Comparison of ENCODE assay signal across 10 mouse cellular contexts in genomic region chr5:143052677-143053076, GRCm38 (mm10).
A peak's percentile ranks its signal among the peaks of the same experiment; 100 is the strongest.
DNase-seq lines count a peak whose midpoint lies in the region; ATAC-seq lines count a peak whose summit lies in the region.
"Had no signal": no experiment of that assay in that cellular context is flagged by ENCODE, and none has a peak within 500 bp of the region (broad histone marks: within the 10 kb centered on the region; RNA-seq: fewer than 3 reads in every experiment).

No protein-coding gene starts in this region.

- 0 out of 2 replicates have a peak overlapping the region, but pooled peaks have one; percentile 5 for H3K27ac ChIP-seq in hindbrain, embryonic 13.5 days
- no peak overlapping the region for H3K27ac ChIP-seq in hindbrain, embryonic 11.5 days (ENCODE audit: low read depth, low read length)
- peak overlapping the region; percentile 38; the same call in 1 of the 2 replicates for H3K27ac ChIP-seq in brown adipose tissue, adult 24 weeks (replicated peaks; ENCODE audit: low read depth, low read length)
- H3K27ac ChIP-seq in midbrain, embryonic 14.5 days (replicated peaks; ENCODE audit: low read depth, low read length), result peak overlapping the region; percentile 78; the same call in 1 of the 2 replicates

- no peak overlapping the region for H3K4me3 ChIP-seq in hindbrain, embryonic 13.5 days
- H3K4me3 ChIP-seq in hindbrain, embryonic 11.5 days (ENCODE audit: low read depth, low read length), result no peak overlapping the region
- no peak overlapping the region for H3K4me3 ChIP-seq in brown adipose tissue, adult 24 weeks (ENCODE audit: insufficient read depth, low read depth, low read length)
- peak overlapping the region; percentile 42 for H3K4me3 ChIP-seq in erythroblast, embryonic 14.5 days (replicated peaks)
- no peak overlapping the region for H3K4me3 ChIP-seq in midbrain, embryonic 14.5 days (replicated peaks; ENCODE audit: low read depth, low read length)

- no peak for DNase-seq in hindbrain, embryonic 11.5 days (ENCODE audit: low spot score)
- no peak for DNase-seq in midbrain, embryonic 14.5 days
- no peak for DNase-seq in adrenal gland, adult (ENCODE audit: inconsistent age in 2 of 2, low spot score in 1 of 2)
- no peak for DNase-seq in gastrocnemius, postnatal 36 days
- DNase-seq: cerebellum, adult 2 months; kidney, adult 8-10 months; thymus, postnatal 14 days had no signal

- WGBS in hindbrain, embryonic 13.5 days, result 88% methylated on average over 2 of the region's 2 CpGs
- WGBS in hindbrain, embryonic 11.5 days, result 91% methylated on average over 2 of the region's 2 CpGs
- WGBS in midbrain, embryonic 14.5 days, result 95% methylated on average over 2 of the region's 2 CpGs

- ATAC-seq in hindbrain, embryonic 13.5 days (ENCODE audit: low FRiP score), result no peak
- ATAC-seq in hindbrain, embryonic 11.5 days (ENCODE audit: low FRiP score), result no peak
- ATAC-seq in midbrain, embryonic 14.5 days (ENCODE audit: low FRiP score, low TSS enrichment), result no peak

- H3K9ac ChIP-seq in hindbrain, embryonic 13.5 days, result no peak overlapping the region
- H3K9ac ChIP-seq in hindbrain, embryonic 11.5 days (ENCODE audit: low read depth, low read length), result no peak overlapping the region
- H3K9ac ChIP-seq in midbrain, embryonic 14.5 days (replicated peaks; ENCODE audit: low read length), result no peak overlapping the region

- intact Hi-C loops in gastrocnemius, postnatal 36 days (cut with DNase I), result no loop called here

- peaks cover 39% of the 10 kb centered on the region for H3K4me1 ChIP-seq in hindbrain, embryonic 13.5 days (replicated peaks)
- H3K4me1 ChIP-seq in hindbrain, embryonic 11.5 days (replicated peaks; ENCODE audit: control insufficient read depth, insufficient read depth, low read length), result no peaks in the 10 kb centered on the region
- H3K4me1 ChIP-seq in brown adipose tissue, adult 24 weeks (ENCODE audit: control insufficient read depth, insufficient read depth, insufficient read length, low read length), result peaks cover 25% of the 10 kb centered on the region
- peaks cover 98% of the 10 kb centered on the region for H3K4me1 ChIP-seq in erythroblast, embryonic 14.5 days (ENCODE audit: control insufficient read depth)
- peaks cover 29% of the 10 kb centered on the region for H3K4me1 ChIP-seq in midbrain, embryonic 14.5 days (ENCODE audit: control insufficient read depth, insufficient read depth, low read length)

- H3K4me2 ChIP-seq in hindbrain, embryonic 13.5 days, result no peak overlapping the region
- H3K4me2 ChIP-seq in hindbrain, embryonic 11.5 days (replicated peaks; ENCODE audit: low read depth, low read length), result no peak overlapping the region
- H3K4me2 ChIP-seq in midbrain, embryonic 14.5 days (ENCODE audit: low read length), result no peak overlapping the region

- no peaks in the 10 kb centered on the region for H3K36me3 ChIP-seq in hindbrain, embryonic 13.5 days
- no peaks in the 10 kb centered on the region; the same call in 1 of the 2 replicates for H3K36me3 ChIP-seq in hindbrain, embryonic 11.5 days (ENCODE audit: control insufficient read depth, insufficient read depth, low read length)
- peaks cover 90% of the 10 kb centered on the region for H3K36me3 ChIP-seq in erythroblast, embryonic 14.5 days (ENCODE audit: control insufficient read depth)
- H3K36me3 ChIP-seq in midbrain, embryonic 14.5 days (ENCODE audit: control insufficient read depth, insufficient read depth, low read length), result no peaks in the 10 kb centered on the region

- no peaks in the 10 kb centered on the region for H3K9me3 ChIP-seq in hindbrain, embryonic 13.5 days
- H3K9me3 ChIP-seq in hindbrain, embryonic 11.5 days (ENCODE audit: control insufficient read depth, low read length), result no peaks in the 10 kb centered on the region
- no peaks in the 10 kb centered on the region for H3K9me3 ChIP-seq in erythroblast, embryonic 14.5 days (ENCODE audit: control insufficient read depth, low read length)
- no peaks in the 10 kb centered on the region for H3K9me3 ChIP-seq in midbrain, embryonic 14.5 days (ENCODE audit: control insufficient read depth, low read length)

- H3K27me3 ChIP-seq in hindbrain, embryonic 13.5 days, result no peaks in the 10 kb centered on the region
- no peaks in the 10 kb centered on the region for H3K27me3 ChIP-seq in hindbrain, embryonic 11.5 days (ENCODE audit: control insufficient read depth, insufficient read depth, low read length)
- no peaks in the 10 kb centered on the region for H3K27me3 ChIP-seq in erythroblast, embryonic 14.5 days (ENCODE audit: control insufficient read depth)
- no peaks in the 10 kb centered on the region for H3K27me3 ChIP-seq in midbrain, embryonic 14.5 days (ENCODE audit: control insufficient read depth, insufficient read depth, low read length)
